Mouse (Mus musculus) liver, adult 2 months (tissue): Measurements from ENCODE around the gene Dysf. TPM values are rescaled to one million over a fixed set of nuclear protein-coding genes. Genes with fewer than 3 reads are reported as not detected.

Source experiments
- DNase-seq: peaks from one replicate; pipeline ENCODE4 v3.0.0-alpha.2; 2011; ENCODE audit warnings: low read depth, low spot score; ENCODE audit errors: extremely low read depth
- H3K27ac ChIP-seq: fragments of 200-500 bp; replicated peaks from 2 replicates; pipeline ENCODE4 v1.5.1; 2012; ENCODE audit warnings: low read depth, mild to moderate bottlenecking, control low read depth, inconsistent platforms, low read length; ENCODE audit not compliant: insufficient read depth
- H3K27me3 ChIP-seq: fragments of 200-500 bp; 2 replicates; pipeline ENCODE4 v1.6.1; 2012; ENCODE audit warnings: mild to moderate bottlenecking, moderate library complexity, low read length, inconsistent platforms; ENCODE audit not compliant: control insufficient read depth, insufficient read depth
- H3K36me3 ChIP-seq: fragments of 200-500 bp; 2 replicates; pipeline ENCODE4 v1.6.1; 2012; ENCODE audit warnings: low read length, inconsistent platforms; ENCODE audit not compliant: control insufficient read depth, insufficient read depth
- H3K4me1 ChIP-seq: fragments of 200-500 bp; 2 replicates; pipeline ENCODE4 v1.6.1; 2011; ENCODE audit warnings: low read length; ENCODE audit not compliant: control insufficient read depth, insufficient read depth
- H3K4me3 ChIP-seq: fragments of 200-500 bp; 2 replicates; pipeline ENCODE4 v1.5.1; 2011; ENCODE audit warnings: low read depth, mild to moderate bottlenecking, control low read depth, low read length, moderate library complexity; ENCODE audit not compliant: insufficient read depth
- H3K79me2 ChIP-seq: fragments of 200-500 bp; 2 replicates; pipeline ENCODE4 v1.6.1; 2012; ENCODE audit warnings: inconsistent platforms, mild to moderate bottlenecking, low read length, moderate library complexity; ENCODE audit not compliant: control insufficient read depth, insufficient read depth
- H3K9ac ChIP-seq: fragments of 200-500 bp; 2 replicates; pipeline ENCODE4 v1.6.1; 2012; ENCODE audit warnings: low read depth, mild to moderate bottlenecking, control low read depth, inconsistent platforms, low read length
- CTCF ChIP-seq: fragments of 200-500 bp; IDR thresholded peaks from 2 replicates; pipeline ENCODE4 v1.5.1; 2011; ENCODE audit warnings: low read depth, low read length, control low read depth
- POLR2A ChIP-seq: fragments of 200-500 bp; IDR thresholded peaks from 2 replicates; pipeline ENCODE4 v1.6.1; 2011; ENCODE audit warnings: low read length, control low read depth; ENCODE audit not compliant: insufficient read depth; ENCODE audit errors: extremely low read depth
- WGBS: fragments of 180-500 bp; shearing (Covaris S2); methylation state at CpG from one replicate; pipeline ENCODE4 v1.1.7; 2018; 5-methylcytosine and 5-hydroxymethylcytosine counted together
- polyA plus RNA-seq: library from polyadenylated mRNA; depleted of rRNA; stranded (reverse); fragments of >200 nt; gene quantifications from 2 replicates; pipeline ENCODE4 v1.2.3, GENCODE M21; 2012; rRNA removed
- total RNA-seq: library from RNA; depleted of rRNA; stranded (reverse); fragments of >200 nt; gene quantifications from 2 replicates; pipeline ENCODE4 v1.2.3, GENCODE M21; 2014; rRNA removed

The Dysf gene
- total and polyA plus RNA-seq, 2 experiments = 2.4 to 3.3 TPM

- Histone ChIP-seq H3K9ac (no peak overlapping the region), H3K4me1 (peaks cover 13% of the 10 kb centered on the region), H3K4me3 (no peak overlapping the region), H3K27me3 (no peaks in the 10 kb centered on the region), H3K27ac (no peak overlapping the region), H3K36me3 (no peaks in the 10 kb centered on the region), H3K79me2 (no peaks in the 10 kb centered on the region)
- no peak for TF ChIP-seq POLR2A
- no peak for TF ChIP-seq CTCF
- WGBS = 37% methylated on average over 2 of the region's 2 CpGs
- DNase-seq = peak; percentile 82
These were observed 227.0 kb downstream of the Dysf start for GRCm38 (mm10) chr6:84235365-84235764.

GRCm38 (mm10) chr6:84243385-84243784 is 235.0 kb downstream of the Dysf start:
- H3K27me3 ChIP-seq = no peaks in the 10 kb centered on the region
- no peaks in the 10 kb centered on the region for H3K79me2 ChIP-seq
- 91% methylated on average over 3 of the region's 3 CpGs for WGBS
- H3K27ac ChIP-seq = no peak overlapping the region
- H3K9ac ChIP-seq = no peak overlapping the region
- H3K4me3 ChIP-seq = no peak overlapping the region
- no peaks in the 10 kb centered on the region for H3K4me1 ChIP-seq
- no peak for DNase-seq
- TF ChIP-seq POLR2A = no peak
- TF ChIP-seq CTCF = no peak
- no peaks in the 10 kb centered on the region for H3K36me3 ChIP-seq

GRCm38 (mm10) chr6:84246101-84246760 is 237.8 kb downstream of the Dysf start:
- H3K36me3 ChIP-seq = no peaks in the 10 kb centered on the region
- no peak overlapping the region for H3K4me3 ChIP-seq
- no peak overlapping the region for H3K27ac ChIP-seq
- H3K4me1 ChIP-seq = no peaks in the 10 kb centered on the region
- no peak for DNase-seq
- H3K27me3 ChIP-seq = no peaks in the 10 kb centered on the region
- 81% methylated on average over 4 of the region's 4 CpGs for WGBS
- H3K9ac ChIP-seq = no peak overlapping the region
- TF ChIP-seq POLR2A = no peak
- TF ChIP-seq CTCF = no peak
- no peaks in the 10 kb centered on the region for H3K79me2 ChIP-seq

GRCm38 (mm10) chr6:84246979-84247378 is 238.6 kb downstream of the Dysf start:
- TF ChIP-seq POLR2A = no peak
- TF ChIP-seq CTCF = no peak
- H3K27me3 ChIP-seq = no peaks in the 10 kb centered on the region; the same call in 1 of the 2 replicates
- 64% methylated on average over 5 of the region's 5 CpGs for WGBS
- no peak overlapping the region for H3K9ac ChIP-seq
- no peak overlapping the region for H3K4me3 ChIP-seq
- no peaks in the 10 kb centered on the region for H3K79me2 ChIP-seq
- DNase-seq = no peak
- no peaks in the 10 kb centered on the region for H3K36me3 ChIP-seq
- no peaks in the 10 kb centered on the region for H3K4me1 ChIP-seq
- no peak overlapping the region for H3K27ac ChIP-seq

Other genes starting within 250 kb of the Dysf start
- gene Ankrd53, start 245.9 kb upstream of the Dysf start, total RNA-seq = not detected in 2 replicates
- not detected in 2 replicates for gene Ankrd53, start 245.9 kb upstream of the Dysf start, polyA plus RNA-seq
- gene Tex261, start 232.8 kb upstream of the Dysf start, total RNA-seq = 30.0 and 37.7 TPM in 2 replicates
- 98.1 and 114 TPM in 2 replicates for gene Tex261, start 232.8 kb upstream of the Dysf start, polyA plus RNA-seq
- gene Nagk, start 213.6 kb upstream of the Dysf start, total RNA-seq = 20.9 and 26.3 TPM in 2 replicates
- gene Nagk, start 213.6 kb upstream of the Dysf start, polyA plus RNA-seq = 8.8 and 11.0 TPM in 2 replicates
- 16.3 and 17.0 TPM in 2 replicates for gene Paip2b, start 176.8 kb upstream of the Dysf start, total RNA-seq
- gene Paip2b, start 176.8 kb upstream of the Dysf start, polyA plus RNA-seq = 6.7 and 8.6 TPM in 2 replicates
- gene Zfp638, start 141.5 kb upstream of the Dysf start, total RNA-seq = 39.5 and 47.0 TPM in 2 replicates
- gene Zfp638, start 141.5 kb upstream of the Dysf start, polyA plus RNA-seq = 4.4 and 5.0 TPM in 2 replicates